Mouse (Mus musculus): Measurements from ENCODE around the gene Samd4b. TPM values are rescaled to one million over a fixed set of nuclear protein-coding genes. Genes with fewer than 3 reads are reported as not detected.

Samd4b gene
- total and polyA plus RNA-seq, 2 experiments from 2014 or later: 12.4 to 53.5 TPM

DNA sequence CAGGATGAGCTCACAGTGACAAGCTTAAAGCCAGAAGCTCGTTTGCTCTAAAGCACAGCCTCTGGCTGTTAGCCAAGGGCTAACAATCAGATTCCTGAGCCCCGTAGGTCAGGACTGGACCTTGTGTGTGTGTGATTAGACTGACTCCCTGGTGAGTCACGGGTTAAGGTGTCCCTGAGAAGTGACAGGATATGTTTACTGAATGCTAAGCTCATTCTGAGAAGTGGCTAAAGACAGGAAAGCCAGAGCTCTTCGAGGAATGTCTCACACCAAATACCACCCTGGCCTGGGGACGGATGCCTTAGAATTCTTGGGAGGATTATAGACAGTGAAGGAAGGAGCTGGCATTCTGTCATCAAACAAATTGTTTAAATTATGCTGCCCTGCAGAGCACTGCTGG is 240.0 kb downstream of the Samd4b start:
- TF ChIP-seq EP300 (IDR thresholded peaks at IDR 0.05; ENCODE audit: low read depth): no peak
- no peak for TF ChIP-seq CTCF (IDR thresholded peaks at IDR 0.05; ENCODE audit: low read depth)
- ATAC-seq (ENCODE audit: insufficient read depth, low read depth): peak; percentile 56

DNA sequence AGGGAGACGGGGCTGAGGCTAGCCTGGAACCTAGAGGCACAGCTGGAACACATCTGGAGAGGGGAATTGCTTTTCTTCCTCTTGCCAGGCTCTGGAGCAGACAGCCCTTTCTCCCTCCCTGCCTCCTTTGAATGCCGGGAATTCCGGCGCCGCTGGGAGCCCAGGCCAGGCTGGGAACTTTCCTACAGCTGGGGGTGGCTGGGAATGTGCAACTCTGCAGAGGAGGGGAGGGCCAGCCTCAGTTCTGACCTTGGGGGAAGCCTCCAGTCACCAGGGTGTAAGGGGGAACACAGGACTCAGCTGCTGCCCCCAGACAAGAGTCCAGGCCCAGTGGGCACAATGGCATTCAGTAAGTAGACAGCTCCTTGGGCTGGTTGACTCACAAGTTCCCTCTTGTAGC is 241.0 kb downstream of the Samd4b start:
- TF ChIP-seq EP300 (IDR thresholded peaks at IDR 0.05; ENCODE audit: low read depth) (no peak), CTCF (IDR thresholded peaks at IDR 0.05; ENCODE audit: low read depth) (no peak)
- 2% methylated on average over 5 of the region's 5 CpGs for WGBS
- Histone ChIP-seq H3K27ac (ENCODE audit: low read depth) (peak overlapping the region; percentile 82), H3K4me2 (ENCODE audit: low read depth, low read length) (0 out of 2 replicates have a peak overlapping the region, but pooled peaks have one; percentile 0), H3K4me1 (ENCODE audit: control insufficient read depth, insufficient read depth) (peaks cover 15% of the 10 kb centered on the region), H3K27me3 (ENCODE audit: control insufficient read depth, insufficient read depth, low read length) (no peaks in the 10 kb centered on the region), H3K9ac (replicated peaks; ENCODE audit: low read depth, low read length) (no peak overlapping the region), H3K9me3 (replicated peaks; ENCODE audit: control insufficient read depth, low read length) (no peaks in the 10 kb centered on the region), H3K4me3 (ENCODE audit: low read depth, low read length) (no peak overlapping the region), H3K36me3 (replicated peaks; ENCODE audit: control insufficient read depth, insufficient read depth, low read length) (peaks cover 56% of the 10 kb centered on the region)
- DNase-seq (ENCODE audit: low spot score) (peak; percentile 73), ATAC-seq (ENCODE audit: insufficient read depth, low read depth) (peak; percentile 76)

More for the DNA sequence above, 240.0 kb downstream of the Samd4b start:
- peak; percentile 68 for DNase-seq (ENCODE audit: low spot score)
- Histone ChIP-seq H3K27me3 (ENCODE audit: control insufficient read depth, insufficient read depth, low read length) (no peaks in the 10 kb centered on the region), H3K4me2 (ENCODE audit: low read depth, low read length) (no peak overlapping the region), H3K9me3 (replicated peaks; ENCODE audit: control insufficient read depth, low read length) (no peaks in the 10 kb centered on the region), H3K36me3 (replicated peaks; ENCODE audit: control insufficient read depth, insufficient read depth, low read length) (peaks cover 57% of the 10 kb centered on the region), H3K4me1 (ENCODE audit: control insufficient read depth, insufficient read depth) (peaks cover 13% of the 10 kb centered on the region), H3K9ac (replicated peaks; ENCODE audit: low read depth, low read length) (no peak overlapping the region), H3K27ac (ENCODE audit: low read depth) (peak overlapping the region; percentile 82), H3K4me3 (ENCODE audit: low read depth, low read length) (no peak overlapping the region)
- WGBS: 3% methylated on average over 5 of the region's 5 CpGs

DNA sequence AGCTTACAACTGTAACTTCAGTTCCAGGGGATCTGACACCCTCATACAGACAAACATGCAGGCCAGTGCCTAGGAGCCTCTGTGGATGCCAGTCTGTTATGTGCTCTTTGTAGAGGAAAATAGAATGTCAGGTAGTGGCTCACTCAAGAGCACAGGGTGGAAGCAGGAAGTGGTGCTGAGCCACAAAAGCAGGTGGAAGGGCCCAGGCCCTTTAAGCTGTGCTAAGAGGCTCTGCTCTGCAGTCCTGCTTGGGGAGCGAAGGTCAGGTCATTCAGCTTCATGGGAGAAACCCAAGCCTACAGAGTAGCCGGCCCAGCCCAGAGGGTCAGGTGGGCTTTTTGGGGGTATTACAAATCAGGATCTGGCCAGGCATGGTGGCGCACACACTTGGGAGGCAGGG is 242.7 kb downstream of the Samd4b start:
- Histone ChIP-seq H3K27ac (ENCODE audit: low read depth) (peak overlapping the region; percentile 30; the same call in 1 of the 2 replicates), H3K4me2 (ENCODE audit: low read depth, low read length) (no peak overlapping the region), H3K4me1 (ENCODE audit: control insufficient read depth, insufficient read depth) (peaks cover 24% of the 10 kb centered on the region), H3K4me3 (ENCODE audit: low read depth, low read length) (no peak overlapping the region), H3K9ac (replicated peaks; ENCODE audit: low read depth, low read length) (no peak overlapping the region), H3K27me3 (ENCODE audit: control insufficient read depth, insufficient read depth, low read length) (no peaks in the 10 kb centered on the region), H3K9me3 (replicated peaks; ENCODE audit: control insufficient read depth, low read length) (no peaks in the 10 kb centered on the region), H3K36me3 (replicated peaks; ENCODE audit: control insufficient read depth, insufficient read depth, low read length) (peaks cover 46% of the 10 kb centered on the region)
- TF ChIP-seq EP300 (IDR thresholded peaks at IDR 0.05; ENCODE audit: low read depth) (no peak), CTCF (IDR thresholded peaks at IDR 0.05; ENCODE audit: low read depth) (no peak)
- ATAC-seq (ENCODE audit: insufficient read depth, low read depth) (no peak), DNase-seq (ENCODE audit: low spot score) (no peak)
- WGBS: 91% methylated on average over 3 of the region's 3 CpGs

DNA sequence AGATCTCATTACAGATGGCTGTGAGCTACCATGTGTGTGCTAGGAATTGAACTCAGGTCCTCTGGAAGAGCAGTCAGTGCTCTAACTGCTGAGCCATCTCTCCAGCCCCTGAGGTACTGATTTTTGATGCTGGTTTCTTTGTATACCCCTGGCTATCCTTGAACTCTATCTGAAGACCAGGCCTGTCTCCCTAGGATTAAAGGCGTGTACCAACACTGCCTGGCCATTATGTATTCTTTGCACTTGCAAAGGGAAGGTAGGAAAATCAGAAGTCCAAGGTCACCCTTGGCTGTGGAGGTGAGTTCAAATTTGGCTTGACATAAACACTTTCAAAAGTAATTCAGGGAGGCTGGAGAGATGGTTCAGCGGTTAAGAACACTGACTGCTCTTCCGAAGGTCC is 243.3 kb downstream of the Samd4b start:
- 89% methylated on average over 3 of the region's 3 CpGs for WGBS
- peaks cover 28% of the 10 kb centered on the region for H3K4me1 ChIP-seq (ENCODE audit: control insufficient read depth, insufficient read depth)
- no peaks in the 10 kb centered on the region for H3K27me3 ChIP-seq (ENCODE audit: control insufficient read depth, insufficient read depth, low read length)
- H3K36me3 ChIP-seq (replicated peaks; ENCODE audit: control insufficient read depth, insufficient read depth, low read length): peaks cover 40% of the 10 kb centered on the region
- DNase-seq (ENCODE audit: low spot score) (no peak), ATAC-seq (ENCODE audit: insufficient read depth, low read depth) (no peak)
- H3K27ac ChIP-seq (ENCODE audit: low read depth): no peak overlapping the region
- H3K9me3 ChIP-seq (replicated peaks; ENCODE audit: control insufficient read depth, low read length): no peaks in the 10 kb centered on the region
- H3K4me2 ChIP-seq (ENCODE audit: low read depth, low read length): no peak overlapping the region
- TF ChIP-seq EP300 (IDR thresholded peaks at IDR 0.05; ENCODE audit: low read depth) (no peak), CTCF (IDR thresholded peaks at IDR 0.05; ENCODE audit: low read depth) (no peak)
- no peak overlapping the region for H3K9ac ChIP-seq (replicated peaks; ENCODE audit: low read depth, low read length)
- no peak overlapping the region for H3K4me3 ChIP-seq (ENCODE audit: low read depth, low read length)

DNA sequence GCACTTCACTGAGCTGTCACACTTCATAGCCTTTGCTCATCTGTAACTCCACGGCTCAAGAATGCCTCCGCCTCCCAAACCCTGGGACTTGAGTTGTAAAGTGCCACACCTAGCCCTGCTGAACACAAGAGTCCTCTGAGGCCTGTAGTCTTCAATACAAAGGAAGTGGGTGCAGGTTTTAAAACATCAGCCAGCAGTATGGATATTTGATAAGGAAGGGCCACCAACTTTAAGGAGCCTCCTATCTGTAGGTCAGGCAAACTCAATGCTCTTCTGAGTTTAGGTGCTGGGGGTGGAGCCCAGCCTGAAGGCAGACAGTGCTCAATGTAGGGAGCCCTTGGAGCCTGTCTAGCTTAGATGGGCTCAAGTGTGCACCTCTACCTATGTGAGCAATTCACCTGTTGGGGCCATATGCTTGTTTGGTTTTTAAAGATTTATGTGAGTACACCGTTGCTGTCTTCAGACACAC is 243.8 kb downstream of the Samd4b start:
- ATAC-seq (ENCODE audit: insufficient read depth, low read depth) (no peak), DNase-seq (ENCODE audit: low spot score) (no peak)
- no peaks in the 10 kb centered on the region for H3K9me3 ChIP-seq (replicated peaks; ENCODE audit: control insufficient read depth, low read length)
- peaks cover 35% of the 10 kb centered on the region for H3K36me3 ChIP-seq (replicated peaks; ENCODE audit: control insufficient read depth, insufficient read depth, low read length)
- no peak overlapping the region for H3K4me3 ChIP-seq (ENCODE audit: low read depth, low read length)
- H3K4me1 ChIP-seq (ENCODE audit: control insufficient read depth, insufficient read depth): peaks cover 29% of the 10 kb centered on the region
- no peak overlapping the region for H3K9ac ChIP-seq (replicated peaks; ENCODE audit: low read depth, low read length)
- H3K27ac ChIP-seq (ENCODE audit: low read depth): no peak overlapping the region
- no peaks in the 10 kb centered on the region for H3K27me3 ChIP-seq (ENCODE audit: control insufficient read depth, insufficient read depth, low read length)
- H3K4me2 ChIP-seq (ENCODE audit: low read depth, low read length): no peak overlapping the region
- TF ChIP-seq CTCF (IDR thresholded peaks at IDR 0.05; ENCODE audit: low read depth) (no peak), EP300 (IDR thresholded peaks at IDR 0.05; ENCODE audit: low read depth) (no peak)
- WGBS: 88% methylated on average over 3 of the region's 3 CpGs

DNA sequence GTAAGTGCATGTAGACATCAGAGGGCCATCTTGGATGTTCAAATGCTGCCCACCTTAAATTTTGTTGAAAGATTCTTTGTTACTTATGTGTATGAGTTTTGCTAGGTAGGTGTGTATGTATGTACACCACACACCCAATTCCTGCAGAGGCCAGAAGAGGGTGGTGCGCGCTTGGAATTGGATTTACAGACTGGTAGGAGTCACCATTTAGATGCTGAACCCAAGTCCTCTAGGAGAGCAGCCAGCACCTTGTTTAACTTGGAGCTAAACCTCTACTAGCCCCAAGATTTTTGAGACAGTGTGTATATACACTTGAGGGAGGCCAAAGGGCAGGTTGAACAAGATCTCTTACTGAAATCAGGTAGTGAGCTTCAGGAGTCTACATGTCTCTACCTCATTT is 244.7 kb downstream of the Samd4b start:
- WGBS: 91% methylated on average over 2 of the region's 2 CpGs
- DNase-seq (ENCODE audit: low spot score): no peak
- H3K36me3 ChIP-seq (replicated peaks; ENCODE audit: control insufficient read depth, insufficient read depth, low read length): peaks cover 30% of the 10 kb centered on the region
- no peak overlapping the region for H3K9ac ChIP-seq (replicated peaks; ENCODE audit: low read depth, low read length)
- TF ChIP-seq CTCF (IDR thresholded peaks at IDR 0.05; ENCODE audit: low read depth) (0 out of 2 replicates have a peak, but pooled peaks have one; percentile 10), EP300 (IDR thresholded peaks at IDR 0.05; ENCODE audit: low read depth) (no peak)
- H3K4me1 ChIP-seq (ENCODE audit: control insufficient read depth, insufficient read depth): peaks cover 29% of the 10 kb centered on the region
- no peak overlapping the region for H3K27ac ChIP-seq (ENCODE audit: low read depth)
- ATAC-seq (ENCODE audit: insufficient read depth, low read depth): no peak
- no peak overlapping the region for H3K4me2 ChIP-seq (ENCODE audit: low read depth, low read length)
- no peak overlapping the region for H3K4me3 ChIP-seq (ENCODE audit: low read depth, low read length)
- H3K27me3 ChIP-seq (ENCODE audit: control insufficient read depth, insufficient read depth, low read length): no peaks in the 10 kb centered on the region
- no peaks in the 10 kb centered on the region for H3K9me3 ChIP-seq (replicated peaks; ENCODE audit: control insufficient read depth, low read length)

Data from heart, postnatal 0 days (tissue).